Mouse (Mus musculus) lung, postnatal 36 days (tissue): ENCODE data around the gene Dagla.
A peak's percentile ranks its signal among the peaks of the same experiment; 100 is the strongest.

Experiments
- DNase-seq: peaks from one replicate; pipeline ENCODE4 v3.0.0; 2022; ENCODE audit warnings: mixed read lengths

The Dagla gene

DNA sequence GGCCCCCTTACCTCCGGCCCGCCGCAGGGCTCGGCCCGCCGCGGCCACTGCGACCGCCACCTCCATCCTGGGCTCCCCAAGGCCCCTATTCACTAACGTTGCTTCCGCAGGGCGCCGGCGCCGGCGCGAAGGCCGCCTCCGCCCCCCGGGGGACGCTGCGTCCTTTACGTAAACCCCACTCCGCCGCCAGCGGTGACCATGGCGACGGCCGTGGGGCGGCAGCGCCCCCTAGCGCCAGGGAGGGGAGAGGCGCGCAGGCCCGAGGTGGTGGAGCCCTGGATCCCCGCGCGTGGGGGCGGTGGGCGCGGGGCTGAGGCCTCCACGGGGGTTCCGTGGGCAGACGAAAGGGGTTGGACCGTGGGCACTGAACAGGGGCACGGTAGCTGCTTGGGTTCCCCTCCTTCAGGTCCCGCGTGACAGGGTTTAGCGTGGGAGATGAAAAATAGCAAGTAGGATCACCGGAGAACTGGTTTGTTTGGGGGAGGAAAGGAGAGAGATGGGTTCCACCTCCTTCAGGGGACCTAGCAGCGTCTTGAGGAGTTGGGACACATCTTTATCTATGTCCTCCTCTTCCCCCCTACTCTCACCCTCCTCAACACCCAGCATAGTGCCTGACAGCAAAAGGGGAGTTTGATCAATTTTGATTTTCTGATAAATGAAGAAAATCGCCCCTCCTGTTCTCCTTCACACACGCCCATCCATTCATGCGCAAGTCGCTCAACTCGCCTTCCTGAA, at the start of gene Dagla:
Gene Dagla, minus strand, starts transcription at position 68 of the 735 bp plus-strand sequence.
- DNase-seq, result peak; percentile 67

DNA sequence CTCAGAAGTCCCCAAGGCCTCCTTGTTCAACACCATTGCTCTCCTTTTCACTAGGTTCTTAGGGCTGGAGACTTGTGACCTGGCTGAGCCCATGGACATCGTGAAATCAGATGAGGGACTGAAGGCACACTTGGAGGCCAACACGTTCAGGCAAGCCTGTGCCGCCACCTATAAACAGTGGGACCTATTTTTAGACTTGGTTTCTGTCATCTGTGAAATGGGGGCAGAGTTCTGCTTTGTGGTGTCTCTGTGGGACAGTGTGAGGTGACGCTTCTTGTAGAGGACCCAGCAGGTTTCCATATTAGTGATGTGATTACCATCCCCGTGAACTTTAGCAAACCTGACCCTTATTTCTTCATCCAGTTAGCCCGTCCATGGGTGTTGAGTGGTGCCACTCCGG, 47.5 kb upstream of the Dagla start:
- DNase-seq, result no peak

DNA sequence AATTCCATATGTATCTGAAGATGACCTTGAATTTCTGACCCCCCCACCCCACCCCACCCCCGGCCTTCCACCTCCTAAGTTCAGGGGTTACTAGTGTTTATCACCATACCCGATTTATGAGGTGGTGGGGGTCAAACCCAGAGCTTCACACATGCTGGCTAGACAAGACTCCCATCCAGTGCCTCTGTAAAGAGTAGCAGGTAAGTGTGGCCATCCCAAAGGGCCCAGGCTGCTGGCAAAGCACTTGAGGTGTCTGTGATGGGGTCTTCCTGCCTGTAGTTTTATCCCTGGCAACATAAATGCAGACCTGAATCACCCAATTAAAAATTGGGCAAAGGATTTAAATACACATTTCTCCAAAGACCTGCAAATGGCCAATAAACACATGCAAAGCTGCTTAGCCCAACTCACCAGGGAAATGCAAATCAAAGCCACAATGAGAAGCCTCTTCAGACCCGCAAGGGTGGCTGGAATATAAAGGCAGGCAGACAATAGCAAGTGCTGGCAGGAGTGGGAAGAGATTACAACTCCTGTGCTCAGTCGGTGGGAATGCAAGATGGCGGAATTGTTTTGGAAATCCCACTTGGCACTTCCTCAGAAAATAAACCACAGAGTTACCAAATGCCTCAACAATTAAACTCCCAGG, 43.1 kb upstream of the Dagla start:
- DNase-seq, result no peak

DNA sequence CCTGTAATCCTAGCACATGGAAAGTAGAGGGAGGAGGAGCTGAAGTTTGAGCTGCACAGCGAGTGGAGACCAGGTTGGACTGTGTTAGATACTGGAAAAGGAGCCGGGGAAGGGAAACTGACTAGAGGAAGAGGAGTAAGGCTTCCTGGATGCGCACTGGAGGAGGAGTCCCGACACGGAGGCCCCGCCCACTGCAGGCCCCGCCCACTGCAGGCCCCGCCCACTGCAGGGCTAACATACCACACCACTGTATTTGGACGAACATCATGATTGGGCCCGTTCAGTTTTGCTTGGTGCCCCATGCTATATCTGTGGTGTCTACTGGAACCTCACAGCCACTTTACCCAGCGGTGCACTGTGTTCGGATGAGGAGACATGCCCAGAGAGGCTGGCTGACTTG, 41.0 kb upstream of the Dagla start:
- no peak for DNase-seq

DNA sequence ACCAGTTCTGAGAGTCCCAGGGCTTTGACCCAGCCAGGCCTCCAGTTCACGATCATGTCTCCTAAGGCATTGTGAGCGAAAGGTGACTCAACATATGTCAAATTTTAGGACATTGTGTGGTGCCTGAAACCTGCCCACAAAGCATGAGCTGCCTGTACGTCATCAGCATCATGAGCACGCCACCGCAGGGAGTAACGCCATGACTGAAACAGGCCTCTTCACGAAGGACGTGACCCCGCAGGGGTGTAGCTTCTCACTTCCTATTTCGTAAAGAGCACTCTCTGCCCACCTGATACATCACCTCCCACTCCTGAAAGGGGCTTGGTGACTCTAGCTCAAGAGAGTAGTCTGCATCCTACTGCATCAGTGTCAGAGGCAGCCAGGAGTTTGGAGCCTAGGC, 39.2 kb upstream of the Dagla start:
- no peak for DNase-seq

DNA sequence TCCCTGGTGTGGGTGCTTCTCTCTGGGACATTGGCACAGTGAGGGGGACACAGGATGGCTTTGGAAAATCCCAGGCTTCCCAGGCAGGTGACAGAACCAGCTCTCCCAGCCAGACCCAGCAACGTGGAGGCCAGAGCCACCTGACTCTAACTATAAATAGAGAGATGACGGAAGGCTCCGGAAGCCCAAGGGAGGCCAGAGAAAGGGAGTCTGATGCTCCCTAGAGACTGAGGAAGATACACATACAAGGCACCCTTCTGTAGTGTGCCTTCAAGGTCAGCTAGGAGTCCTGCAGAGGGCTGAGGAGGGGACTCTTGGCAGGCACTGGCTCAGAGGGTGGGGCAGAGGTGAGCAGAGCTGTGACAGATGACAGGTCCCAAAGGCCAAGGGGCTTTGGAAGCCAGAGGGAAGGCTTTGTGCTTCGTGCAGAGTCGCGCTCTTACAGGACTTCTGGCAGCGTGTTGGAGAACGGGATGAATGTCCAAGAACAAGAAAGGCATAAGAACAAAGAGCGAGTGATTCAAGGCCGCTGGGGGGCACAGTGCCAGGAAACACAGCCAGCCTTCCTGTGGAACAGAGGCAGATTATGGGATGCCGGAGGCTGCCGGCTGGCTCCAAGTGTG, 37.3 kb upstream of the Dagla start:
- peak; percentile 58 for DNase-seq

DNA sequence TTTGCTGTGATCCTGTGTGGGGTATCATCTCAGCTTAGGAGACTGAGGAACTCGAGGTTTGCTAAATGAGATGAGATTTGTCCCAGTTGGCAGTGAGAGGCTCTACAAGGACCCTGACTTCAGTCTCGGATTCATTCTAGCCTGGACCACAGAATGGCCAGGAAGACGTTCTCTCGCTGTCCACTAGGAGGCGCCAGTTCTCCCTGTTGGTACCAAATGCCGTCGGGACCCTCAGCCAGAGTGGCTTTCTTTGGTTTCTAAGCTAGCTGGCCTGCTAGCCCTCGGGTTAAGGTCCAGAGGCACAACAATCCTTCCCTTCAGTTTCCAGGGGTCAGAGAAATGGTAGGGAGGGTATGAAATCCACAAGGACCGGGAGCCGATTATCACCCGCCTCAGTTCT, 36.5 kb upstream of the Dagla start:
- peak; percentile 64 for DNase-seq

DNA sequence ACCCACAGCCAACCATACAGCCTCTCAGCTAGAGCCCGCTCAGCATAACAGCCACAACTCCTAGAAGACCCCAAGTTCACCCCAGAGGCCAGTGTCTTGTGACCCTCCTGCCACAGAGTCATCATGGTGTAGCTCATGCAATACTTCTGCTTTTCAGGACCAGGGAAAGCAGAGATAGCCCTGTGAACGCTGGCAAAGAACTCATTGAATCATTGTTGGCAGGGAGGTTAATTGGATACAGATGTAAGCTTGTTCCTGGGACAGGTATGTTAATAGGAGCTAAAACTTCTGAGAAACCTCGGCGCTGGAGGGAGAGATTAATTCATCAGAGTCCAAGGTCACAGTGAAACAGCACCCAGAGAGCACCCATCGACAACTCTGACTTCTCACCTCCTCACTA, 36.0 kb upstream of the Dagla start:
- DNase-seq, result no peak

DNA sequence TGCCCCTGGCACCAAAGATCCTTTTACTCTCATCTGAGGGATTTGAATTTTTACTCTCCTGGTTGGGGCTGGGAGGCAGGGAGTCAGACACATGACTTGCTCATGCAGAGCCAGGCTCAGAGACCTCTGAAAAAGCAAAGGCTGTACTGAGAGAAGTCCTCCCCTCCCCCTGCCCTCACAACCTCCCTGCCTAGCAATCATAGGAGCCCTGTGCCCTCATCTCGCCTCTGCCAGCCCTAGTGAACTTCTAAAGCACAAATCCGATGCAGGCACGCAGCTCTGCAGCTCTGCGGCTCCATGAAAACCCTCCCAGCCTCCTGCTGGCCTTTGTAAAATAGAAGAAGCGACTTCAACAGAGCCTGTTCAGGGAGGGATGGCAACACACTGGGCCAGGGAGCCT, 34.6 kb upstream of the Dagla start:
- no peak for DNase-seq

DNA sequence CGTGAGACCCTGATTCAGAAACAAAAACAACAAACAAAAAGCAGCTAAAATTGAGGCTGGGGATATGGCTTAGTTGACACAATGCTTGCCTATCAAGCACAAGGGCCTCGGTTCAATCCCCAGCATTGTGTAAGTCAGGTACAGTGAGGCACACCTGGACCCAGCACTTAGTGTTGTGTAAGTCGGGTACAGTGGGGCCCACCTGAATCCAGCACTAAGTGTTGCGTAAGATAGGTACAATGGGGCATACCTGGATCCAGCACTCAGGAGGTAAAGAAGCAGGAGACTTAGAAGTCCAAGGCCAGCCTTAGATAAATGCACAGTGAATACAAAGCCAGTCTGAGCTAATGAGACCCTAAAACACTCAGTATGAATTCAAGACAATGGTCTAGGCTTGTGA, 34.0 kb upstream of the Dagla start:
- DNase-seq, result no peak

DNA sequence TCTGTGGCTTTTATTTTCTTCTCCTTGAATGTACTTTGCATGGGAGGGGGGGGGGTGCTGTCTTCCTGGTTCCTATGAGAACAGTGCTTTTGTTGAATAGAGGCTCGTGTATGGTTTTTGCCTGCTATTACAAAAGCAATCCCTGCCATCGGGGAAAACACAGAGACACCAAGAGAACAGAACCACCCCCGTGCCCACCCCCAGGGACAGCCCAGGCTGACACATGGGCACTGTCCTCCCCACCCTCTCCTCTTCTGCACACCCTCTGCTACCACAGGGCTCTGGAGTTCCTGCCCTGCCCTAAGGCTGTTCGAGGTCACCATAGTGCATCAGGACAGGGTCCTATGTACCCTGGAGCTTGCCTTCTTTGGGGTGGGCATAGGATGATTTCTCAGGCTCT, 29.8 kb upstream of the Dagla start:
- no peak for DNase-seq

DNA sequence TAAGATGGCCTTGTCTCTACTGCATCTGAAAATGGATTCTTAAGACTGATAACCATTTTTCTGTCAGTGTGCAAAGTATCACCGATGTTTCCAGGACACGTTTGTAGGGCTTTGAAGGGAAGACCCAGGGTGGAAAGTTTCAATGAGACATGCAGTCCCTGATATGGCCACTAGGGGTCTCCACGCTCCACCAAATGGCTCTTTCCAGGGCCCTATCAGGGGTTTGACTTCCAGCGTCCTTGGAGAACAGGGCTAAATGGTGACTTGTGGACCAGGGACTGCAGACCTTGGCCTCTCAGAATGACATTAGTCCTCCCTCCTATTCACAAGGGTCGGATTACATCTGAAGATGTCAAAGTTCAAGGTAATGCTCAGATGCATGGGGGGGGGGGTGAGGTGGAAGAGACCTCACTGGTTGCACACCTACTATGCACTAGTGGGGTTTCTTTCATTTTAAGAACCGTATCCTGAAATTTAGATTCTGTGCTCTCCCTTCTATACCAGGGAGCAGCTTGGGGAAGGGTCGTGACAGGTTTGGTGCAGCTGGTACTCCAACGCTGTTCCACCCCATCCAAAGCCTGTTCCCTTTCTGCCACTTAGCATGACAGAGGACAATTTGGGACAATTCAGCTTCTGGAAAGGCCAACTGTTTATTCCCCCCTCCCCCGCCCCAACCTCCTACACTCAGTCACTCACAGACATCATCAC, 29.0 kb upstream of the Dagla start:
- DNase-seq, result peak; percentile 69

DNA sequence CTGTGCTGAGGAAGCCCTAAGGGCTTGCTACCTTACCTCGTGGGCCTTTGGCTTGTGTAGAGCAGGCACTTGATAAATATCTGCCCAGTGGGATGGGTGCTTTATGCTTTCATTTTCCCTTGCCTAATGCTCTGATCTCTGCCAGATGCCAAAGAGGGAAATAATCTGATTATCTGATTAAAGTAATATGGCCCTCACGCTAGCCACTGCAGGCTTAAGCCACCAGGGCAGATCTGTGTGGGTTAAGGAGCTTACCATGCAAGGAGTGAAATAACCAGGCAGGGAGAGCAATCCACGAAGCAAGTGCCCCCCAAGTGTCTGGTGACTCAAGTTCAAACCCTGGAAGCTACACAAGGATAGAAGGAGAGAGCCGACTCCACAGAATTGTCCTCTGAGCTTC, 27.0 kb upstream of the Dagla start:
- no peak for DNase-seq

DNA sequence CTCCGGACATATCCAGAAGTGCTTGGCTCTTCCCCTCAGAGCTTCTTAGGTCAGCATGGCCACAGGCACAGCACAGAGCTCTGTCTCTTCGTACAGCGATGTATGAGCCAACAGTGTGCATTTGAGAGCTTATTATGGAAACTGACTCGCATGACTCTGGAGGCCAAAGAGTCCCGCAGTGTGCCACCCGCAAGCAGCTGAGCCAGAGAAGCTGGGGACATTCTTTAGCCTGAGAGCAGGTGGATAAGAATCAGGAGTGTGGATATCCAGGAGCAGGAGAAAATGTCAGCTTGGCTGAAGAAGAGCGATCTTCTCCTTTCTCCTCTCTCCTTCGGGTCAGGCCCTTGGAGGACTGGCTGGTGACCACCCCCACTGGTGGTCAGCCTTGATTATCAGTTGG, 24.4 kb upstream of the Dagla start:
- DNase-seq, result no peak

DNA sequence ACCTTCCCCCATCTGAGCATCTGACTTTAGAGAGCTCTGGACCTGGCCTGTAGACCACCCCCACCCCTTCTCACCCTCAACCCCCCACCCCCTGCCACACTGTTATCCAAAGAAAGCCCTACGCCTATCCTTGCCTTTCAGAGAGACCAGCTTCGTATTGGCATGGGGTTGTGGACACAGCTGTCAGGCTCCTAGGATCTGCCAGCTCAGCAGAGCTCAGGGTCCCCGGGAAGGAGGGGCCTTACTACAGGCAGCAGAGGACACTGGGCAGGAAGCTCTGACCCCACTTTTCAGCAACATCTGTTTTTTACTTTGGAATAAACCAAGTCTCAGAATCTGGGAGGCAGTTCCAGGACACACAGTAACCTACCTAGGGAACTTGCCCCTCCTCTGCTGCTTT, 21.9 kb upstream of the Dagla start:
- DNase-seq, result no peak

DNA sequence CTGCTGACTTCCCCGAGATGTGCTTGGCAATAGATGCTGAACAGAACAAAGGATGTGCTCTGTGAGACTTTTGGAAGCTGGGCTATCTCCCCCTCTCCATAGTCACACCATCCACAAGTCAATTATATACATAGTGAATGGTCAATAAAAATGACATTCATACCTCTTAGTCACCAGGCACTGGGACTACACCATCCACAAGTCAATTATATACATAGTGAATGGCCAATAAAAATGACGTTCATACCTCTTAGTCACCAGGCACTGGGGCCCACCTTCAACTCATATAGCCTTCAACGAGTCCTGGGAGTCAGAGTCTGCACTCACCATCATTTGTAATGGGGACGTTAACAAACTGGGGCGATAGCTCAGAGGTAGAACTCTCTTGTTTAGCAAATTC, 19.2 kb upstream of the Dagla start:
- DNase-seq, result no peak

DNA sequence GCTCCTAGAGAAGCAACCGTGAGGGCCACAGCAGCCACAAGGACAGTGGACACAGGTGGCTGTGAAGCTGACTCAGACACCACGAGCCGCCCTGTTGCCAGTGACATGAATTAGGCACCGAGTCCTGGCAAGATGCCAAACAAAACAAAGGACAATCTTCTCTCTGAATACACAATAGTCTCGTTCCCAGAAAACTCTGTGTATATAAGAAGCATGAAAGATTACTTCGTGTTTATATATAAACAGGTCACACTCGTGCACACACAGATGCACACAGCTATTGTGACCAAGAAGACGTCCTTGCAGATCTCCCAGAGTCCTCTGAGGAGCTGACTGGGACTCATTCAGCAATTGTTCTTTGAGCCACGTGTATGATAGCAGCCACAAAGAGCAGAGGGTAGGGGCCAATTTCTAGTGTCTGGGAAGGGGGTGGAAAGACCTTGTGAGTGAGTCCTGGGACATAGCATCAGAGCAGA, 18.7 kb upstream of the Dagla start:
- DNase-seq, result peak; percentile 75

DNA sequence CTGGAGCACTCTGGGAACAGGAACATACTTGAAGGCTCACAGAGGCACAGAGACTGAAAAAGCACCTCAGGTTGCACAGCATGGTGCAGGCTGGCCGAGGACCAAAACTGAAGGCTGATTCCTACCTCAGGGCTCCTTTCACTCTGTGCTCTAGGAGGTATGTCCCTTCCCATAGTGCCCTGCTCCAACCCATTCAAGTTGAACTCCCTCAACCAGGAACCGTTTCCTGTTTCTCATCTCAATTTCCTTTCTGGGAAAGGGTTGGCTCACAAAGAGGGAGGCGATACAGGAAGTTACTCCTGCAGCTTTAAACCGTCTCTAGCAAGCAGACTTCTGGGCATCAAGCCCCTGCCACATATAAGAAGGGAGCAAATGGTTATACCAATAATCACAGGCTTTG, 13.1 kb upstream of the Dagla start:
- DNase-seq, result peak; percentile 29

DNA sequence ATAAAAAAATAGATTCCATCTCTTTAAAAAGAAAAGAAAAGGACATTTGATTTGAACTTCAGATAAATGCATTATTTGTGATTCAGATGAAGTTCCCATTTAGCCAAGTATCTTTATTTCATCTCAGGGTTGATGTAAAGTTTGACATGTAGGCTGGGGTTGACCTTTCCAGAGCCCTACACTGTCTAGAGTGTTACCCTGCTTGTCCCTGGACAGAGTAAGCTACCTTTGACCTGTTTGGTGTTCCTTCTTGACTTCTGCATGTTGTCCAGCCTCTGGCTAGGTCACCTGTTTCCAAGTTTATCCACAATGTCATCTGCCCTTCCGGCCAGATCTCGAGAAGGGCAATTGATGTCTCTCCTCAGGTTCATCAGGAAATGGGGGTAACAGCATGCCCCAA, 12.7 kb upstream of the Dagla start:
- no peak for DNase-seq

DNA sequence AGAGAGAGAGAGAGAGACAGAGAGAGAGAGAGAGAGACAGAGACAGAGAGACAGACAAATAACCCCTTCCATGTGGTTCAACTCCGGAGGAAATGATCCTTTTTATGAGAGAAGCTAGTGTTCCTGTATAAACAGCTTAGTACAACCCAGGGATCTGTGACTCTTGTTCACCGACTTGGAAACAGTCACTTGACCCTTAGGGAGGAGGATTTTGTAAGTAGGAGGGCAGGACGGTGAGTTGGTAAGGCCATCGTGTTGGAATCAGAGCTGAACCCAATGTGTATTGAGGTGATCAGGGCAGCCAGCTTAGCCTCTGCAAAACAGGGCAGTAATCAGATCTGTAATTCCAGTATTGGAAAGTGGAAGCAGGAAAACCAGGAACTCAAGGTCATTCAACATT, 12.3 kb upstream of the Dagla start:
- no peak for DNase-seq

DNA sequence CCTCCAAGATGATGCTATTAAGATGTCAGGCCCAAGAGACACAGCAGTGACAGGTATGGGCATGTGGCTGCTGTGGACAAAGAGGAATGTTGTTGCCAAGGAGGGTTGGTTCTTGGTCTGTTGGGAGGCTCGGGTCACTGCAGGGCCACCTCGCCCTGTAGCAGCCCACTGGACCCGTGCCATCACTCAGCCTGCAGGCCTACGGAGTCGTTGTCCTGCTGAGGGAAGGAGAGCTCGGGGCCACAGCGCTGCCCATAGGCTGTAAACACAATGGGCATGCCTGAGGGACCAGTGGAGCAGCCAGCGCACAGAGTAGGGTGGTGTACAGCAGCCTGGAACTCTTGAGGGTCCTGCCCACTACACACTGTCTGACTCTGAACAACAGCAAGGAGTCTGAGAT, 7.4 kb upstream of the Dagla start:
- DNase-seq, result no peak

DNA sequence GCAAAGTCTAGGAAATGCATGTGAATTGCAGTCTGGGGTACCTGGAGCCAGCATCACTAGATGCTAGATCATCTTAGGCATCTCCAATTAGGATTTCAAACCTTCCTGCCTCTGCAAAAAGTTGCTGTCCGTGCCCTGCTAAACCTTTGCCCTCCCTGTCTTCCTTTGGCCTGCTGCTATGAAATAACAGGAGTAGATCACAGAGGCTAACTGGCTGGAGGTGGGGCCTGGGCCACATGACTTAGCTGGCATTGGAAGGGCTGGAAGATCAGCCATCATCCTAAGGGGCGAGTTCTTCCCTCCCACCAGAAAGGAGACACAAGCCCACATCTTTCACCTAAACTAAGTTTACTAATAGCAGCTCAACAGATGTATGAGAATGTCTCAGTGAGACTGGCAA, 4.3 kb upstream of the Dagla start:
- DNase-seq, result no peak

DNA sequence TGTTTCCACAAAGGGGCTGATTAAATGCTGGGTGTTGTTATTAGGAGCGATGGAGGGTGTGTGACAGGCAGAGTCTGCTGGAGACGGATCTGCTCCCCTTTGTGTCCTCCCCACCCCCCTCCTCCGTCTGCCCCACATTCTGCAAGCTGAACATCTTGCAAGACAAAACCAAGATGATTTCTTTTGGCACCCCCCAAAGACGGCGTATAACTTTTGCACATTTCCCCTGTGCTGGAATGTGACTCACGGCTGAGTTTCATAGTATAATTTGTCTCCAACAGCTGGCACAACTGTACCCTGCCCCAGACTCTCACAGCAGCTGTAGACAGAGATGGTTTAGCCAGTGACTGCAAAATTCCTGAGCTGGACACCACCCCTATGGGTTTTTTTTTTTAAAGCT, 3.3 kb upstream of the Dagla start:
- no peak for DNase-seq

DNA sequence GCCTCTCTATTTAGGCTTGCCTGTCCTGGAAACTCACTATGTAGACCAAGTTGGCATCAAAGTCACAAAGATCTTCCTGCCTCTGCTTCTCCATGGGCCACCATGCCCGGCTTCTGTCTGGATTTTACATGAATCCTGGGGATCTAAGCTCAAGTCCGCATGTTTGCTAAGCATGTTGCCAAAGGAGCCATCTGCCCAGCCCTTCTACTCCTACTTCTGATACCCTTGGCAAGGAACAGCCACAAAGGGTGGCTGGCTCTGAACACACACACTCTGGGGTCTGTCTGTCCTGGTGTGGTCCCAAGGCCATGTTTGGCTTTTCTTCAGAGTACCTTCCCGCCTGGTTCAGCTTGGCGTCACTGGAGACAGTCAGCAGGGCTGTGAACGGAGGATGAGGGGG, 2.7 kb upstream of the Dagla start:
- no peak for DNase-seq
